Mouse (Mus musculus) cerebellum, adult 2 months (tissue): ENCODE measurements around the gene Cgrrf1. TPM values are rescaled to one million over a fixed set of nuclear protein-coding genes. Genes with fewer than 3 reads are reported as not detected.

Experiments
- DNase-seq, 2 experiments: peaks; one replicate each; pipeline ENCODE4 v3.0.0; 2021
- H3K27ac ChIP-seq: fragments of 200-500 bp; 2 replicates; pipeline ENCODE4 v1.5.1; 2012; ENCODE audit warnings: low read length, control low read depth, inconsistent platforms; ENCODE audit not compliant: insufficient read depth
- H3K27me3 ChIP-seq: fragments of 200-500 bp; 2 replicates; pipeline ENCODE4 v1.6.1; 2012; ENCODE audit warnings: inconsistent platforms, mild to moderate bottlenecking, low read length, moderate library complexity; ENCODE audit not compliant: control insufficient read depth, insufficient read depth
- H3K4me1 ChIP-seq: fragments of 200-500 bp; 2 replicates; pipeline ENCODE4 v1.6.1; 2011; ENCODE audit warnings: low read length; ENCODE audit not compliant: control insufficient read depth, insufficient read depth
- H3K4me3 ChIP-seq: fragments of 200-500 bp; replicated peaks from 2 replicates; pipeline ENCODE3; 2011; ENCODE audit warnings: mild to moderate bottlenecking, low read depth, low read length, control low read depth; ENCODE audit not compliant: insufficient read depth
- CTCF ChIP-seq: fragments of 200-500 bp; IDR thresholded peaks from 2 replicates; pipeline ENCODE4 v1.5.1; 2011; ENCODE audit warnings: low read depth, mild to moderate bottlenecking, control low read depth, low read length, moderate library complexity, borderline replicate concordance; ENCODE audit not compliant: insufficient read depth
- POLR2A ChIP-seq: fragments of 200-500 bp; IDR thresholded peaks from 2 replicates; pipeline ENCODE4 v1.6.1; 2011; ENCODE audit warnings: low read length, control low read depth, borderline replicate concordance; ENCODE audit not compliant: insufficient read depth
- WGBS: fragments of 180-500 bp; shearing (Covaris S2); methylation state at CpG from one replicate; pipeline ENCODE4 v1.1.7; 2018; 5-methylcytosine and 5-hydroxymethylcytosine counted together
- polyA plus RNA-seq: library from polyadenylated mRNA; depleted of rRNA; stranded (reverse); fragments of >200 nt; gene quantifications from 2 replicates; pipeline ENCODE4 v1.2.3, GENCODE M21; 2012; rRNA removed

The Cgrrf1 gene
- polyA plus RNA-seq, result 63.4 and 63.6 TPM in 2 replicates

DNA sequence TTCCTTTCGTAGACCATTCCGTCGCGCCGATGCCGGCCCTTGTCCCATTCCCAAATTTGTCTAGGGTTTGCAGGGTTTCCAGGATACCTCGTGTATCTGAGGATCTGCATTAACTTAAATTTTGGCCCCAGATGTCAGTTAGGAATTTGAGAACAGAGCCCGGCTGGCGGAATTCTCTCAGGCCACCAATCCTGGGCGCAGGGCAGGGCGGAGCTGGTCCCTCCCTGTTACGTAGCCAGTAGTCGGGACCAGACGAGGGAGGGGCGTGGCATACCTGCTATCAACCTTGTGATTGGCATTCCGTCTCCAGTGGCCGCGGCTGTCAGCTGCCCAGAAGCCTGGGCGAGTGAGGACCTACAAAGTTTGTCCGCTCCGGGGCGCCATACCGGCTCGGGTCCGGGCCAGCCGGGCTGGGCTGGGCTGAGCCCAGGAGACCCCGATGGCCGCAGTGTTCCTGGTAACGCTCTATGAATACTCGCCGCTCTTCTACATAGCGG is at the start of gene Cgrrf1:
Gene Cgrrf1 (plus strand): TSS at position 289 of the 497 bp plus-strand sequence.
- under 1% methylated on average over 32 of the region's 32 CpGs for WGBS
- peak; percentile 96 to 98 for DNase-seq
- Histone ChIP-seq H3K4me3 (peak within 1 kb of the TSS; percentile 81), H3K27me3 (no peaks in the 10 kb centered on the region), H3K4me1 (peaks cover 5% of the 10 kb centered on the region; the same call in 1 of the 2 replicates), H3K27ac (peak within 1 kb of the TSS; percentile 88)
- TF ChIP-seq POLR2A, result peak; percentile 45; the same call in 1 of the 2 replicates
- TF ChIP-seq CTCF, result no peak

DNA sequence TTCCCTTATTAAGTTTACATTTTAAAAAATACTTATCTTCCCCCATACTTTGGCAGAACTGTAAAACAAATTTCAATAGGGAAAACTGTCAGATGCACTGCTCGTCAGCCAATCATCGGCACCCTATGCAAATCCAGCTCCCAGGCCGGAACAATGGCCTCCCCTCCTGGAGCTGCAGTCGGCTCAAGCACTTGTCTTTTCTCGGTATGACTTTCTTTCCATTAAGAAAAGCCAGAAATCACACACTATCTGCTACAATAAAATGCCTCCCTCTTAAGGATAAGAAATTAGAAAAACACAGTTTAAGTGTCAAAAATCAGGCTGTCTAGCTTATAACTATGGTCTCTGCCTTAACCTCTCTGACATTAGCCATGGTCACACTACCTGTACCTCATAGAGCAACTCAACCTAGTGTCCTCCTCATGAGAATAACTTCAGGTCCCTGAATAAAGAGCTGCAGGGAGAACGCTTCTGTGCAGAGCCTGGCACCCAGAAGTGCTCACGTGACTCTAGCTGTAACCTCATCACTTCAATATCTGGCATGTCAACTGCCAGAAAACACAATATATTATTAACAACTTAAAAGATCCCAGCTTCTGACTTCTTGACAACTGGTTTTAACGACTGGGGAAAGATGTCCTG is 49.6 kb upstream of the Cgrrf1 start:
- Histone ChIP-seq H3K4me1 (no peaks in the 10 kb centered on the region), H3K4me3 (no peak overlapping the region), H3K27ac (no peak overlapping the region), H3K27me3 (no peaks in the 10 kb centered on the region)
- DNase-seq, result no peak
- WGBS, result 67% methylated on average over 8 of the region's 8 CpGs
- no peak for TF ChIP-seq CTCF
- no peak for TF ChIP-seq POLR2A

- no peak for TF ChIP-seq POLR2A
- no peak for TF ChIP-seq CTCF
- DNase-seq, result no peak
- Histone ChIP-seq H3K27ac (no peak overlapping the region), H3K4me1 (no peaks in the 10 kb centered on the region; the same call in 1 of the 2 replicates), H3K4me3 (no peak overlapping the region), H3K27me3 (no peaks in the 10 kb centered on the region)
- 91% methylated on average over 10 of the region's 10 CpGs for WGBS
These were observed 48.5 kb upstream of the Cgrrf1 start for GRCm38 (mm10) chr14:46783327-46783926.

DNA sequence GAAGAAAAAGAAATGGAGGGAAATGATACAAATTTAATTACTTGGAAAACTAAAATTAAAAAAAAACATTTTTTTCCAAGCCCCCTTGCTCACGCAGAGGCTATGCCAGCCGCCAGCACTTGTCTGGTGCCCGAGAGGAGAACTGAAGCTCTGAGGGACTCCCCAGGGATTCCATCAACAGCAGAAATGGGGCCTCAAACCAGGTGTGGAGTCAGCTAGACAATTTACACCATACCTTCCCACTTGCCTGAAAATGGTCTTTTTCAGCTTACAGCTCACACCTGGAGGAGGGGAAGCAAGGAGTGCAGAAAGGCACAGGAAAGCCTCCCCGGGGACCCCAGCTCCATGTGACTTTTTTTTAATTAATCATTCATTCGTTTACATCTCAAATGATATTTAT is 46.7 kb upstream of the Cgrrf1 start:
- DNase-seq, result no peak
- Histone ChIP-seq H3K27ac (no peak overlapping the region), H3K4me3 (no peak overlapping the region), H3K27me3 (no peaks in the 10 kb centered on the region), H3K4me1 (peaks cover 2% of the 10 kb centered on the region; the same call in 1 of the 2 replicates)
- no peak for TF ChIP-seq POLR2A
- no peak for TF ChIP-seq CTCF
- WGBS, result 73% methylated on average over 5 of the region's 5 CpGs

DNA sequence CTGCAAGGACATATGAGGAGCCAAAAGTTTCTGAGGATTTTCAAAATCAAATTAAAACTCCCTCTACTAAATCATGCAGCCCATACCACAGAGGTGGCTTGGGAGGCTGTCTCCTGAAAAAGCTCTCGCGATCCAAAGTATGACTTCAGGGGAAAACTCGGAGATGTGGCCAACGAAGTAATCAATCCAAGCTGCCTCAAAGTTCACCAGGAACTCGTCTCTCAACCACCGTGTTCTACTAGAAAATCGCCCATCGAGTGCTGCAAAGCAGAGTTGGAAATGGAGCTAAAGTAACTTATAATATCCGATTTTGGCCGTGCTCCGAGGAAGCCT is 44.5 kb upstream of the Cgrrf1 start:
- no peak for TF ChIP-seq POLR2A
- TF ChIP-seq CTCF, result no peak
- under 1% methylated on average over 11 of the region's 11 CpGs for WGBS
- Histone ChIP-seq H3K4me3 (peak overlapping the region; percentile 79), H3K27ac (no peak overlapping the region), H3K4me1 (peaks cover 2% of the 10 kb centered on the region; the same call in 1 of the 2 replicates), H3K27me3 (no peaks in the 10 kb centered on the region)
- no peak for DNase-seq

DNA sequence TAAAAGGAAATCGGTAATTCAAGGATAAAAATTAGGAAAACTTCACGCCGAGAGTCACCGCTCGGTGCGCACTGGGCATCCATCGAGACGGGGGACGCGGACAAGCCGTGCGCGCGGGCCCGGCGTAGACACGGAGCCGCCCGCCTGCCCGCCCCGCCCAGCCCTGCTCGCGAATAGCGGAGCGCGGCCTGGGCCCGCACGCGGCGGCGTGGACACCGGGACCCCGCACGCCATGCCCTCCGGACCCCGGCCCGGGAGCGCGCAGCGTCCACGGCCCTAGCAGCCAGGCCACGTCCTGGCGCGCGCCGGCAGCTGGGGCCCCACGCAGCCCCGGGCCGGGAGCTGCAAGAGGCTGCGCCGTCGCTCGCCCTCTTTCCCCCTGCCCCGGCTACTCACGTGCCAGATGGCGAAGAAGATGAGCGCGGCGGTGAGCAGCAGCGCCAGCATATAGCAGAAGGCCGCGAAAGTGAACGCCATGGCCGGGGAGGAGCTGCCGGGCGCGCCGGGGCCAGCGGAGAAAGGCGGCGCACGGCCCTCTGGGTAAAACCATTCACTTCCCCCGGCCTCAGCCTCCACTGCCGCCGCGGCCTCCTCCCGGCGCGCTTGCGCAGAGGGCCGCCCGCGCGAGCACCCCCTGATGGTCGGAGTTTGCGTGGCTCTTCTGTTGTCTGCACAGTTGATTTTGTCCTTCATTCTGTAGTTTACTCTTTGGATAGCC is 44.0 kb upstream of the Cgrrf1 start, which contains the start of gene Cnih1:
Gene Cnih1 (minus strand): TSS at position 625 of the 718 bp plus-strand sequence.
- H3K4me1 ChIP-seq, result peaks cover 2% of the 10 kb centered on the region; the same call in 1 of the 2 replicates
- no peaks in the 10 kb centered on the region for H3K27me3 ChIP-seq
- peak within 1 kb of the TSS; percentile 79 for H3K4me3 ChIP-seq
- peak; percentile 61; the same call in 1 of the 2 replicates for TF ChIP-seq POLR2A
- TF ChIP-seq CTCF, result peak; percentile 69
- H3K27ac ChIP-seq, result peak within 1 kb of the TSS; percentile 89
- WGBS, result under 1% methylated on average over 86 of the region's 86 CpGs
- peak; percentile 92 to 93 for DNase-seq

DNA sequence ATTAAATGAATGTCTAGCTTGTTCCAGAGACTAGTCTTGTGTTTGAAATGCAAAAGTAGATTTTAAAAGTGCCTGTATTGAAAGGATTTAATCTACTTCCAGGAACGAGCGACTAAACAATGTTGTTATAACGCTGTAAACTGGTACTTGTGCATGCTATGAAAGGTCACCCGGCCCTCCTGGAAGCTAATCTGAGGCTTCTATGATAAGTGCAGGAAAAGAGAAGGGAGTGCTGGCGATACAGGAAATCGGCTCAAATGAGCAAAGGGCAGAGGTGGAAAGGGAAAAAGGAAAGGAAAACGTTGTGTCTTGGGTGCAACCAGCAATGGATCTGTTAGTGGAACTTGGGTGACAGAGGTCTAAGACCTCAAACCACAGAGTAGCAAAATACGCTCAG is 43.4 kb upstream of the Cgrrf1 start:
- 22% methylated on average over 8 of the region's 8 CpGs for WGBS
- TF ChIP-seq POLR2A (no peak), CTCF (no peak)
- H3K27ac ChIP-seq, result peak overlapping the region; percentile 76
- H3K27me3 ChIP-seq, result no peaks in the 10 kb centered on the region
- H3K4me1 ChIP-seq, result peaks cover 2% of the 10 kb centered on the region; the same call in 1 of the 2 replicates
- peak overlapping the region; percentile 35 for H3K4me3 ChIP-seq
- DNase-seq, result peak in 1 of 2 experiments; percentile 34
